In genomic region chr10:120226871-120227661, GRCm38 (mm10) we compare ENCODE assay signal across 8 mouse cellular contexts. TPM values are rescaled to one million over a fixed set of nuclear protein-coding genes. Genes with fewer than 3 reads are reported as not detected.
A peak's percentile ranks its signal among the peaks of the same experiment; 100 is the strongest.
DNase-seq lines count a peak whose midpoint lies in the region; ATAC-seq and TF ChIP-seq lines count a peak whose summit lies in the region.

Gene Llph, plus strand, starts transcription at chr10:120227070.

- WGBS in forebrain, embryonic 12.5 days: under 1% methylated on average over 57 of the region's 57 CpGs
- WGBS in heart, postnatal 0 days: under 1% methylated on average over 57 of the region's 57 CpGs
- WGBS in liver, postnatal 0 days (ENCODE audit: insufficient replicate concordance): 2% methylated on average over 57 of the region's 57 CpGs
- under 1% methylated on average over 57 of the region's 57 CpGs for WGBS in neural tube, embryonic 13.5 days

- H3K4me2 ChIP-seq in forebrain, embryonic 12.5 days: peak within 1 kb of the TSS; percentile 90
- H3K4me2 ChIP-seq in heart, postnatal 0 days (ENCODE audit: low read depth, low read length): peak within 1 kb of the TSS; percentile 84
- H3K4me2 ChIP-seq in liver, postnatal 0 days (ENCODE audit: low read depth, low read length): peak within 1 kb of the TSS; percentile 92
- H3K4me2 ChIP-seq in neural tube, embryonic 13.5 days: peak within 1 kb of the TSS; percentile 98

- peak within 1 kb of the TSS; percentile 79 for H3K9ac ChIP-seq in ES-Bruce4 (ENCODE audit: low read depth, poor library complexity, severe bottlenecking)
- H3K9ac ChIP-seq in forebrain, embryonic 12.5 days: peak within 1 kb of the TSS; percentile 81
- peak within 1 kb of the TSS; percentile 91 for H3K9ac ChIP-seq in heart, postnatal 0 days (replicated peaks; ENCODE audit: low read depth, low read length)
- H3K9ac ChIP-seq in liver, postnatal 0 days (replicated peaks): peak within 1 kb of the TSS; percentile 94
- peak within 1 kb of the TSS; percentile 84 for H3K9ac ChIP-seq in neural tube, embryonic 13.5 days

- peaks cover 29% of the 10 kb centered on the region for H3K36me3 ChIP-seq in ES-Bruce4 (ENCODE audit: control insufficient read depth, insufficient read depth, low read length, poor library complexity, severe bottlenecking)
- peaks cover 36% of the 10 kb centered on the region for H3K36me3 ChIP-seq in forebrain, embryonic 12.5 days (replicated peaks)
- peaks cover 42% of the 10 kb centered on the region for H3K36me3 ChIP-seq in heart, postnatal 0 days (replicated peaks; ENCODE audit: control insufficient read depth, insufficient read depth, low read length)
- H3K36me3 ChIP-seq in liver, postnatal 0 days (replicated peaks; ENCODE audit: insufficient read depth, low read length): peaks cover 27% of the 10 kb centered on the region
- peaks cover 37% of the 10 kb centered on the region for H3K36me3 ChIP-seq in neural tube, embryonic 13.5 days

- no peak for TF ChIP-seq POLR2A in ES-Bruce4 (IDR thresholded peaks at IDR 0.05; ENCODE audit: insufficient read depth, low read length)

- no peak within 1 kb of the TSS for H3K27ac ChIP-seq in ES-Bruce4 (ENCODE audit: insufficient read depth, low read length)
- H3K27ac ChIP-seq in forebrain, embryonic 12.5 days: peak within 1 kb of the TSS; percentile 46; the same call in 1 of the 2 replicates
- H3K27ac ChIP-seq in heart, postnatal 0 days (ENCODE audit: low read depth): peak within 1 kb of the TSS; percentile 72
- H3K27ac ChIP-seq in liver, postnatal 0 days (ENCODE audit: low read depth): peak within 1 kb of the TSS; percentile 77
- 0 out of 2 replicates have a peak within 1 kb of the TSS, but pooled peaks have one; percentile 1 for H3K27ac ChIP-seq in neural tube, embryonic 13.5 days (replicated peaks)

- peak within 1 kb of the TSS; percentile 97 for H3K4me3 ChIP-seq in ES-Bruce4 (ENCODE audit: low read depth, low read length)
- H3K4me3 ChIP-seq in forebrain, embryonic 12.5 days (replicated peaks): peak within 1 kb of the TSS; percentile 99
- peak within 1 kb of the TSS; percentile 98 for H3K4me3 ChIP-seq in heart, postnatal 0 days (ENCODE audit: low read depth, low read length)
- H3K4me3 ChIP-seq in liver, postnatal 0 days (ENCODE audit: low read depth, low read length): peak within 1 kb of the TSS; percentile 97
- H3K4me3 ChIP-seq in neural tube, embryonic 13.5 days: peak within 1 kb of the TSS; percentile 99

- peak; percentile 96 for ATAC-seq in forebrain, embryonic 12.5 days (ENCODE audit: low FRiP score)
- peak; percentile 94 for ATAC-seq in heart, postnatal 0 days (ENCODE audit: insufficient read depth, low read depth)
- ATAC-seq in liver, postnatal 0 days: peak; percentile 94
- ATAC-seq in neural tube, embryonic 13.5 days (ENCODE audit: low read depth): peak; percentile 94

- no peaks in the 10 kb centered on the region for H3K27me3 ChIP-seq in ES-Bruce4 (ENCODE audit: control insufficient read depth, insufficient read depth, low read length, poor library complexity, severe bottlenecking)
- no peaks in the 10 kb centered on the region for H3K27me3 ChIP-seq in forebrain, embryonic 12.5 days
- H3K27me3 ChIP-seq in heart, postnatal 0 days (ENCODE audit: control insufficient read depth, insufficient read depth, low read length): no peaks in the 10 kb centered on the region
- no peaks in the 10 kb centered on the region for H3K27me3 ChIP-seq in liver, postnatal 0 days (ENCODE audit: insufficient read depth, low read length)
- no peaks in the 10 kb centered on the region for H3K27me3 ChIP-seq in neural tube, embryonic 13.5 days

- TF ChIP-seq CTCF in ES-Bruce4 (IDR thresholded peaks at IDR 0.05; ENCODE audit: low read depth, low read length): no peak
- no peak for TF ChIP-seq CTCF in heart, postnatal 0 days (IDR thresholded peaks at IDR 0.05; ENCODE audit: low read depth)
- TF ChIP-seq CTCF in liver, postnatal 0 days (IDR thresholded peaks at IDR 0.05; ENCODE audit: low read depth): no peak

- peak; percentile 81 for DNase-seq in c-Kit-positive CD71-positive TER-119-positive erythroid progenitor cells, embryonic 14.5 days (ENCODE audit: low spot score)
- peak; percentile 89 for DNase-seq in heart, postnatal 0 days (ENCODE audit: low spot score)
- DNase-seq in kidney, postnatal 4 days: peak; percentile 92 to 94
- DNase-seq in liver, postnatal 0 days: peak; percentile 92
- DNase-seq in telencephalon, adult 2 months (ENCODE audit: low read depth, low spot score): peak; percentile 72

- no peaks in the 10 kb centered on the region for H3K9me3 ChIP-seq in ES-Bruce4 (replicated peaks; ENCODE audit: control insufficient read depth, insufficient read depth, low read length, poor library complexity, severe bottlenecking)
- no peaks in the 10 kb centered on the region for H3K9me3 ChIP-seq in forebrain, embryonic 12.5 days
- no peaks in the 10 kb centered on the region for H3K9me3 ChIP-seq in heart, postnatal 0 days (replicated peaks; ENCODE audit: control insufficient read depth, low read length)
- H3K9me3 ChIP-seq in liver, postnatal 0 days (ENCODE audit: low read length): no peaks in the 10 kb centered on the region
- H3K9me3 ChIP-seq in neural tube, embryonic 13.5 days: no peaks in the 10 kb centered on the region

- TF ChIP-seq EP300 in ES-Bruce4 (IDR thresholded peaks at IDR 0.05; ENCODE audit: insufficient read depth, low read depth, low read length): no peak
- no peak for TF ChIP-seq EP300 in heart, postnatal 0 days (IDR thresholded peaks at IDR 0.05; ENCODE audit: low read depth)
- TF ChIP-seq EP300 in liver, postnatal 0 days (IDR thresholded peaks at IDR 0.05; ENCODE audit: low read depth): no peak

- no peaks in the 10 kb centered on the region for H3K4me1 ChIP-seq in ES-Bruce4 (ENCODE audit: control insufficient read depth, insufficient read depth, low read length)
- peaks cover 19% of the 10 kb centered on the region for H3K4me1 ChIP-seq in forebrain, embryonic 12.5 days
- no peaks in the 10 kb centered on the region for H3K4me1 ChIP-seq in heart, postnatal 0 days (ENCODE audit: control insufficient read depth, insufficient read depth)
- H3K4me1 ChIP-seq in liver, postnatal 0 days (ENCODE audit: insufficient read depth): peaks cover 11% of the 10 kb centered on the region
- H3K4me1 ChIP-seq in neural tube, embryonic 13.5 days (replicated peaks): peaks cover 18% of the 10 kb centered on the region

RNA-seq across cellular contexts. Expression of gene Llph, which starts in this region (rescaled TPM):
- 53.7 and 62.6 TPM in 2 replicates for polyA plus RNA-seq in ES-Bruce4 (2011; ENCODE audit: insufficient read depth, insufficient read length, low read depth, missing spikeins)
- polyA plus RNA-seq in forebrain, embryonic 12.5 days (2016; fragmentation: Nextera tagmentation; extraction: Ambion mirVana): 53.2 and 56.4 TPM in 2 replicates
- 0.34 and 9.7 TPM in 2 replicates for total RNA-seq in heart, postnatal 0 days (2014; rRNA removed; ENCODE audit: low replicate concordance)
- polyA plus RNA-seq in heart, postnatal 0 days (2015; fragmentation: Nextera tagmentation; extraction: Ambion mirVana): 19.1 and 23.3 TPM in 2 replicates
- polyA plus RNA-seq in liver, postnatal 0 days (2015; fragmentation: Nextera tagmentation; extraction: Ambion mirVana): 33.5 and 33.9 TPM in 2 replicates
- 38.0 and 44.2 TPM in 2 replicates for polyA plus RNA-seq in neural tube, embryonic 13.5 days (2015; fragmentation: Nextera tagmentation; extraction: Ambion mirVana)
